Mouse (Mus musculus) kidney, postnatal 0 days (tissue): ENCODE data around the gene Sfr1. TPM values are rescaled to one million over a fixed set of nuclear protein-coding genes. Genes with fewer than 3 reads are reported as not detected.

ENCODE experiments used
- ATAC-seq: fragments of 200-750 bp; cut with Nextera tagmentation; replicated peaks from 2 replicates; pipeline ENCODE4 v1.8.0; 2017; ENCODE audit warnings: low read depth, moderate number of reproducible peaks, moderate TSS enrichment, moderate library complexity; ENCODE audit not compliant: low FRiP score
- DNase-seq: peaks from one replicate; pipeline ENCODE4 v3.0.0-alpha.2; 2016; ENCODE audit warnings: low spot score
- H3K27ac ChIP-seq: fragments of 300-500 bp; sonication (generic); 2 replicates; pipeline ENCODE4 v1.5.1; 2014; ENCODE audit warnings: mild to moderate bottlenecking
- H3K27me3 ChIP-seq: fragments of 300-500 bp; sonication (generic); 2 replicates; pipeline ENCODE4 v1.6.1; 2014; ENCODE audit warnings: low read length, mixed read lengths; ENCODE audit not compliant: insufficient read depth
- H3K36me3 ChIP-seq: fragments of 300-500 bp; sonication (generic); 2 replicates; pipeline ENCODE4 v1.6.1; 2014; ENCODE audit warnings: low read length, mixed read lengths; ENCODE audit not compliant: insufficient read depth
- H3K4me1 ChIP-seq: fragments of 300-500 bp; sonication (generic); replicated peaks from 2 replicates; pipeline ENCODE4 v1.6.1; 2014; ENCODE audit warnings: antibody characterized with exemption, low read length, mixed read lengths; ENCODE audit not compliant: insufficient read depth
- H3K4me2 ChIP-seq: fragments of 300-500 bp; sonication (generic); 2 replicates; pipeline ENCODE4 v1.6.1; 2014; ENCODE audit warnings: mild to moderate bottlenecking, low read length, moderate library complexity, mixed read lengths
- H3K4me3 ChIP-seq: fragments of 300-500 bp; sonication (generic); replicated peaks from 2 replicates; pipeline ENCODE4 v1.5.1; 2014; ENCODE audit warnings: low read depth, low read length
- H3K9ac ChIP-seq: fragments of 300-500 bp; sonication (generic); 2 replicates; pipeline ENCODE4 v1.6.1; 2014; ENCODE audit warnings: low read depth, low read length
- H3K9me3 ChIP-seq: fragments of 300-500 bp; sonication (generic); replicated peaks from 2 replicates; pipeline ENCODE4 v1.6.1; 2016; ENCODE audit warnings: low read length, inconsistent platforms, mixed read lengths
- CTCF ChIP-seq: IDR thresholded peaks from 2 replicates; pipeline ENCODE4 v1.5.1; 2016; ENCODE audit warnings: antibody characterized with exemption, low read depth, mild to moderate bottlenecking, moderate library complexity
- WGBS: fragments of 180-500 bp; shearing (Covaris S2); extraction: QIAGEN DNeasy Blood & Tissue Kit; methylation state at CpG from one replicate; pipeline ENCODE4 v1.1.7; 2014; 5-methylcytosine and 5-hydroxymethylcytosine counted together
- polyA plus RNA-seq: library from polyadenylated mRNA; unstranded; fragments of >200 nt; fragmentation: Nextera tagmentation; extraction: Ambion mirVana; gene quantifications from 2 replicates; pipeline ENCODE4 v1.2.1, GENCODE M21; 2015

The Sfr1 gene
- polyA plus RNA-seq: 224 and 225 TPM in 2 replicates

DNA sequence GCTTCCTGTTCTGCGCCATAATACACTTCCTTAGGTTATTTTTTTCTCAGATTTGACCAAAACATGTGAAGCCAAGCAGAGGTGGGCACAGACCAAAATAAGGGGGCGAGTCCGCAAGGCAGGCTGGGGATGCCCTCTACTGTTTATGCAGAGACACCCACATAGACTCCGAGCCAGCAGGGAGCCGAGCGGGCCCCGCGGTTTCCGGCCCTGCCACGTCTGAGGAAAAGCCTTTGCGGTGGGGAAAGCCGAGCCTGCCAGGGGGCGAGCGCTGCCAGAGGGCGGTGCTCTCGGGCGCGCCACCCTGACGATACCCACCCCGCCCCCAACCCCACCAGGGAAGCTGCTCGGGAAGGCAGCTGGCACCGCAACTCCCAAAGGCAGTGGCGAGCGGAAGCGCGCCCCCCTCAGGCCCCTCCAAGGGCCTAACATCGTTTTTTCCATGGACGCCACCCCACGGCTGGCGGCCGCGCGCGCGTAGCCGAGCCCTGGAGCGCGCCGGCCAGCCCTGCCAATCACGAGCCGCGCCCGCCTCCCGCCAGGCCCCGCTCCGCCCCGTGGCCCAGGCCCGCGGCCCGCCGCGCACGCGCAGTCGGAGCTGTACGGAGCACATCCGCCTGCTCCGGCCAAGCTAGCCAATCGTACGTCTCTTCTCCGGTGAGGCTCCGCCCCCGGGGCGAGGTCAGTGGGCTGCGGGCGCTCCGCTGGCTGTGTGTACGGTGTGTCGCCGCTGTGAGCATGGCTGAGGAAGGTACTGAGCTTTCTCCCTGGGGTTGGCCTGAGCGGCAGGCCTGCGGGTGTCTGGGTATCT, at the start of gene Sfr1:
TSS of gene Sfr1 (plus strand) at position 612 of the 811 bp plus-strand sequence.
- Histone ChIP-seq H3K27ac (peak within 1 kb of the TSS; percentile 96), H3K4me1 (no peaks in the 10 kb centered on the region), H3K27me3 (no peaks in the 10 kb centered on the region), H3K36me3 (peaks cover 29% of the 10 kb centered on the region), H3K4me3 (peak within 1 kb of the TSS; percentile 81), H3K9ac (peak within 1 kb of the TSS; percentile 78), H3K4me2 (peak within 1 kb of the TSS; percentile 83), H3K9me3 (no peaks in the 10 kb centered on the region)
- ATAC-seq: peak; percentile 97
- DNase-seq: peak; percentile 99
- TF ChIP-seq CTCF: peak; percentile 65
- WGBS: under 1% methylated on average over 63 of the region's 72 CpGs

GRCm38 (mm10) chr19:47689592-47689991, 41.9 kb upstream of the Sfr1 start:
- no peak overlapping the region for H3K9ac ChIP-seq
- H3K4me1 ChIP-seq: 0 out of 2 replicates have a peak, but pooled peaks cover 5% of the 10 kb centered on the region
- 88% methylated on average over 7 of the region's 7 CpGs for WGBS
- H3K36me3 ChIP-seq: no peaks in the 10 kb centered on the region
- H3K27ac ChIP-seq: no peak overlapping the region
- DNase-seq: no peak
- H3K27me3 ChIP-seq: no peaks in the 10 kb centered on the region
- H3K4me2 ChIP-seq: no peak overlapping the region
- ATAC-seq: no peak
- H3K9me3 ChIP-seq: no peaks in the 10 kb centered on the region
- TF ChIP-seq CTCF: no peak
- no peak overlapping the region for H3K4me3 ChIP-seq

DNA sequence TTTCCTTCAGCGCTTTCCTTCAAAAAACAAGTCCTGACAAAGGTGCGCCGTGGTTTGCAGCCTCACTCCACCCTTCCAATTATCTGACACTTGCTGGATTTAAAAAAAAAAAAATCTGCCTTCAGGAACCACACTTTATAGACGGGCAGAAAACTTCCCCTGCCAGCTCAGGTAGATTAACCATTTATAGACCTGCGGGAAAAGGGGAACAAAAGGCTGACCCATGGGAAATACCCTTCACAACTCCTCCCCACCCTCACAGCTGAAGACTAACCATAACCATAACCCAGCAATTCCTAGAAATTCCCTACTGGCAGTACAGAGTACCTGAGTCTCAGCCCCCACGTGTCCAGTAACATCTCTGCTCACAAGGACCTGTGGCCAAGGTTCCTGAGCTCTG, 39.5 kb upstream of the Sfr1 start, which contains the start of gene Col17a1:
TSS of gene Col17a1 (minus strand) at position 101 of the 400 bp plus-strand sequence.
- no peak for DNase-seq
- Histone ChIP-seq H3K9me3 (no peaks in the 10 kb centered on the region), H3K27me3 (no peaks in the 10 kb centered on the region), H3K4me3 (no peak within 1 kb of the TSS), H3K9ac (no peak within 1 kb of the TSS), H3K27ac (no peak within 1 kb of the TSS), H3K36me3 (no peaks in the 10 kb centered on the region), H3K4me2 (no peak within 1 kb of the TSS), H3K4me1 (0 out of 2 replicates have a peak, but pooled peaks cover 5% of the 10 kb centered on the region)
- TF ChIP-seq CTCF: no peak
- ATAC-seq: no peak
- 63% methylated on average over 6 of the region's 6 CpGs for WGBS

DNA sequence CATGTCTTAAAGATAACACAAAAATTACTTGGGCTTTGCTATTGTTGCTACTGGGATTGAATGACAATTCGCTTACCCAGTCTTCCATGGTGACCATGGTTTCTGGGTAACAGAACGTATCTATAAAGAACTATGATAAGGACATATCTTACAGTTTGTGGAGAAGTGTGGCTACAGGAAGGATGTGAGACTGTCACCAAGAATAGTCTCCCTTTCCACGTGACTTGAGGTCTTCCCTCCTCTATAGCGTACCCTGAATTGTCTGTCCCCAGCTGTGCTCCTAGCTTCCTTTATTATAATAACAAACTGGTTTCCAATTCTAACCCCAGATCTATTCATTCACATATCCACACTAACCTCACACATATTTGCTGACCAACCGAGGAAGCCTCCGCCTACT, 35.8 kb upstream of the Sfr1 start:
- H3K9ac ChIP-seq: no peak overlapping the region
- H3K36me3 ChIP-seq: no peaks in the 10 kb centered on the region
- H3K4me3 ChIP-seq: no peak overlapping the region
- 0 out of 2 replicates have a peak, but pooled peaks cover 5% of the 10 kb centered on the region for H3K4me1 ChIP-seq
- ATAC-seq (no peak), DNase-seq (no peak)
- H3K27ac ChIP-seq: no peak overlapping the region
- H3K4me2 ChIP-seq: no peak overlapping the region
- no peaks in the 10 kb centered on the region for H3K9me3 ChIP-seq
- H3K27me3 ChIP-seq: no peaks in the 10 kb centered on the region
- 91% methylated on average over 6 of the region's 6 CpGs for WGBS
- no peak for TF ChIP-seq CTCF

- no peak for TF ChIP-seq CTCF
- DNase-seq (no peak), ATAC-seq (no peak)
- no peaks in the 10 kb centered on the region for H3K9me3 ChIP-seq
- H3K4me2 ChIP-seq: no peak overlapping the region
- 0 out of 2 replicates have a peak, but pooled peaks cover 2% of the 10 kb centered on the region for H3K4me1 ChIP-seq
- no peak overlapping the region for H3K27ac ChIP-seq
- H3K36me3 ChIP-seq: no peaks in the 10 kb centered on the region
- no peaks in the 10 kb centered on the region for H3K27me3 ChIP-seq
- WGBS: 90% methylated on average over 8 of the region's 8 CpGs
- H3K4me3 ChIP-seq: no peak overlapping the region
- H3K9ac ChIP-seq: no peak overlapping the region
These were observed 35.1 kb upstream of the Sfr1 start for GRCm38 (mm10) chr19:47696411-47696810.

- WGBS: 90% methylated on average over 11 of the region's 11 CpGs
These were observed 34.4 kb upstream of the Sfr1 start for GRCm38 (mm10) chr19:47697067-47697466.

More at GRCm38 (mm10) chr19:47697067-47697466, 34.4 kb upstream of the Sfr1 start:
- H3K4me2 ChIP-seq: no peak overlapping the region
- H3K27me3 ChIP-seq: no peaks in the 10 kb centered on the region
- no peaks in the 10 kb centered on the region for H3K36me3 ChIP-seq
- H3K9me3 ChIP-seq: no peaks in the 10 kb centered on the region
- no peak overlapping the region for H3K4me3 ChIP-seq
- no peak for ATAC-seq
- no peak overlapping the region for H3K9ac ChIP-seq
- H3K4me1 ChIP-seq: no peaks in the 10 kb centered on the region
- no peak overlapping the region for H3K27ac ChIP-seq
- no peak for DNase-seq
- TF ChIP-seq CTCF: no peak
